Mouse (Mus musculus) brain, embryonic 14.5 days (tissue): Measurements from ENCODE around the gene Itpripl1.

Source experiments
- CTCF ChIP-seq: fragments of 200-500 bp; IDR thresholded peaks from 2 replicates; pipeline ENCODE4 v1.5.1; 2012; ENCODE audit warnings: inconsistent platforms, mild to moderate bottlenecking, moderate library complexity, borderline replicate concordance; ENCODE audit not compliant: insufficient read depth, insufficient read length; ENCODE audit errors: extremely low read depth
- POLR2A ChIP-seq: fragments of 200-500 bp; IDR thresholded peaks from 2 replicates; pipeline ENCODE4 v1.6.1; 2012; ENCODE audit warnings: mild to moderate bottlenecking, inconsistent platforms, borderline replicate concordance; ENCODE audit not compliant: poor library complexity, insufficient read depth, insufficient read length, severe bottlenecking; ENCODE audit errors: extremely low read depth

DNA sequence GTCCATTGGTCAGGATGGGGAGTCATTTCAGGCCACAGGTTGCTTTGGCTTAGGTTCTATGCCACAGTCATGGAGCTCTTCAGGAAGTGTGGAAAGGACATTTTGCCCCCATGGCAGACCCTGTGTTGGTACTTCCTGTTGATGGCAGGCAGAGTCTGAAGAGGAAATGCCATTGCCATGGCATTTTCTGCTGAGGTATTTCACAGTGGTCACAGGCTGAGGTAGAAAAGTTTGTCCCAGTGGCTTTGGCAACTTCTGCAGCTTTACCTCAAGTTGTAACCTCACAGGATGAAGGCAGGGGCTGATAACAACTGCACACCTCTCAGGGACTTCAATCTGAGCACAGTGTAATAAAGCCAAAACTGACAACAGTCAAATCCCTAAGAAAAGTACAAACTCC, 46.3 kb upstream of the Itpripl1 start:
- TF ChIP-seq POLR2A (no peak), CTCF (no peak)
